Mouse (Mus musculus) liver, embryonic 13.5 days (tissue): ENCODE data around the gene Socs3. TPM values are rescaled to one million over a fixed set of nuclear protein-coding genes. Genes with fewer than 3 reads are reported as not detected.

Experiments used
- ATAC-seq: fragments of 200-750 bp; cut with Nextera tagmentation; 2 replicates; pipeline ENCODE4 v1.8.0; 2017; ENCODE audit warnings: low read depth, mild to moderate bottlenecking, moderate number of reproducible peaks, moderate library complexity
- DNase-seq: peaks from one replicate; pipeline ENCODE4 v3.0.0; 2022
- H3K27ac ChIP-seq: fragments of 300-500 bp; sonication (generic); 2 replicates; pipeline ENCODE4 v1.5.1; 2015; ENCODE audit warnings: moderate library complexity, mild to moderate bottlenecking, inconsistent platforms
- H3K27me3 ChIP-seq: fragments of 300-500 bp; sonication (generic); 2 replicates; pipeline ENCODE4 v1.6.1; 2015; ENCODE audit warnings: mild to moderate bottlenecking, inconsistent platforms
- H3K36me3 ChIP-seq: fragments of 300-500 bp; sonication (generic); 2 replicates; pipeline ENCODE4 v1.6.1; 2015; ENCODE audit warnings: mild to moderate bottlenecking, inconsistent platforms
- H3K4me1 ChIP-seq: fragments of 300-500 bp; sonication (generic); replicated peaks from 2 replicates; pipeline ENCODE4 v1.6.1; 2015; ENCODE audit warnings: inconsistent platforms
- H3K4me2 ChIP-seq: fragments of 300-500 bp; sonication (generic); 2 replicates; pipeline ENCODE4 v1.6.1; 2015; ENCODE audit warnings: inconsistent platforms, mild to moderate bottlenecking, moderate library complexity
- H3K4me3 ChIP-seq: fragments of 300-500 bp; sonication (generic); replicated peaks from 2 replicates; pipeline ENCODE4 v1.5.1; 2015; ENCODE audit warnings: mild to moderate bottlenecking, inconsistent platforms
- H3K9ac ChIP-seq: fragments of 300-500 bp; sonication (generic); 2 replicates; pipeline ENCODE4 v1.6.1; 2015; ENCODE audit warnings: mild to moderate bottlenecking, inconsistent platforms
- H3K9me3 ChIP-seq: fragments of 300-500 bp; sonication (generic); replicated peaks from 2 replicates; pipeline ENCODE4 v1.6.1; 2016; ENCODE audit warnings: inconsistent platforms
- WGBS: fragments of 180-500 bp; shearing (Covaris S2); methylation state at CpG from one replicate; pipeline ENCODE4 v1.1.7; 2015; ENCODE audit not compliant: insufficient replicate concordance; 5-methylcytosine and 5-hydroxymethylcytosine counted together
- polyA plus RNA-seq: library from polyadenylated mRNA; unstranded; fragments of >200 nt; fragmentation: Nextera tagmentation; extraction: Ambion mirVana; gene quantifications from 2 replicates; pipeline ENCODE4 v1.2.1, GENCODE M21; 2015

The Socs3 gene
- polyA plus RNA-seq, 1 experiment from 2014 or later, result 6.7 TPM

DNA sequence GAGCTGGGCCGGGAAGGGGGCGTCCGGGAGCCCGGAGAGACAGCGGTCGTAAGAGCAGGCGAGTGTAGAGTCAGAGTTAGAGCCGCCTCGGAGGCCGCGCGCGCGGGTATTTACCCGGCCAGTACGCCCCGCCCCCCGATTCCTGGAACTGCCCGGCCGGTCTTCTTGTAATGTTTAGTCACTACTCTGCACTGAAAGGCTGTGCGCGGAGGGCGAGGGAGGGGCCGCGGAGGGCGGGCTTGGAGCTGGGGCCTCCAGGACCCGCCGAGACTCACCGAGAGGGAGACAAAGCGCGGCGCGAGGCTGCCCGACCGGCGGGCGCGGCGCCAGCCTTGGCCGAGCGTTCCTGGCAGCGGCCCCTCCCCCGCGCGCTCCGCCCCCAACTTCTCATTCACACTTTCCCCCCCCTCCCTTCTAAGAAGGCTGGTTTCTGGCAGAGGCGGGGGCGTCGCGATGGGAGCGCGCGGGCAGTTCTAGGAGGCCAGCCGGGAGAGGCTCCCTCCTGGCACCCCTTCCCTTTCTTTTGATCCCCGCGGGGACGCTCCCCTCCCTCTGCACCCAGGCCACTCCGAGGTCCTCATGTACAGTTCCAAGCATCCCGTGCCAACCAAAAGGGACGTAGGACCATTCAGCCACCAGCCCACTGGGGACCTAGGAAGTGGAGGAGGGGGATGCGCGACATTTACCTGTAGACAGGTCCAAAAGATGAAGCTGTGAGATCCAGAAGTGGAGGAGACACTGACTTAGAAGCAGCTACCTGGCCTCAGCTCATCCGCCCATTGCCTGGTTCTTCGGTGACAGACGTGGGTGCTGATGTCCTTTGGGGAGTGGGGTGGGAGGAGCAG, 525 bp downstream of the Socs3 start:
- H3K4me1 ChIP-seq, result peaks cover 81% of the 10 kb centered on the region
- peak overlapping the region; percentile 96 for H3K4me2 ChIP-seq
- under 1% methylated on average over 59 of the region's 65 CpGs for WGBS
- peak overlapping the region; percentile 96 for H3K27ac ChIP-seq
- DNase-seq (peak; percentile 95), ATAC-seq (peak; percentile 91)
- no peaks in the 10 kb centered on the region for H3K9me3 ChIP-seq
- H3K27me3 ChIP-seq, result peaks cover 71% of the 10 kb centered on the region
- H3K9ac ChIP-seq, result peak overlapping the region; percentile 85
- H3K36me3 ChIP-seq, result peaks cover 21% of the 10 kb centered on the region
- H3K4me3 ChIP-seq, result peak overlapping the region; percentile 77

DNA sequence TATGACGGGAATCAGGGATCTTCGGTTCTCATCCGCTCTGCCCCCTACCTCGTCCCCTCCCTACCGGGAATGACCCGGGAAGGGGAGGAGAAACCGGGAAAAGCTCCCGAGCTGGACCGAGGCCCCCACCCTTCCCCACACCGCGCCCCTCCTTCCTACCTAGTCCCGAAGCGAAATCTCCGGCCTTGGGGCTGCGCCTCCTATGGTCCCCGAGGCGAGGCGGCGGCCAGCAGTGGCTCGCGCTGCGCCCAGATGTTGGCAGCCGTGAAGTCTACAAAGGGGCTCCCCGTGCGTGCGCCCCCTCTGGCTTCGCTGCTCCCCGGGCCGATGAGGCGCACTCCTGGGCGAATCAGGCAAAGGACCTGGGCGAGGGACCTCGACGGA, 1.1 kb downstream of the Socs3 start:
- Histone ChIP-seq H3K9me3 (no peaks in the 10 kb centered on the region), H3K27ac (peak overlapping the region; percentile 96), H3K4me1 (peaks cover 81% of the 10 kb centered on the region), H3K4me3 (peak overlapping the region; percentile 77), H3K27me3 (peaks cover 71% of the 10 kb centered on the region), H3K9ac (peak overlapping the region; percentile 85), H3K36me3 (peaks cover 21% of the 10 kb centered on the region), H3K4me2 (peak overlapping the region; percentile 96)
- DNase-seq (no peak), ATAC-seq (peak; percentile 52)
- WGBS, result under 1% methylated on average over 34 of the region's 34 CpGs

- peak overlapping the region; percentile 77 for H3K4me3 ChIP-seq
- peaks cover 70% of the 10 kb centered on the region for H3K27me3 ChIP-seq
- H3K9me3 ChIP-seq, result no peaks in the 10 kb centered on the region
- H3K36me3 ChIP-seq, result peaks cover 21% of the 10 kb centered on the region
- no peak for ATAC-seq
- peaks cover 81% of the 10 kb centered on the region for H3K4me1 ChIP-seq
- under 1% methylated on average over 64 of the region's 64 CpGs for WGBS
- peak overlapping the region; percentile 85 for H3K9ac ChIP-seq
- peak overlapping the region; percentile 96 for H3K27ac ChIP-seq
- DNase-seq, result no peak
- peak overlapping the region; percentile 96 for H3K4me2 ChIP-seq
Observed at GRCm38 (mm10) chr11:117968016-117968671, 1.7 kb downstream of the Socs3 start.

DNA sequence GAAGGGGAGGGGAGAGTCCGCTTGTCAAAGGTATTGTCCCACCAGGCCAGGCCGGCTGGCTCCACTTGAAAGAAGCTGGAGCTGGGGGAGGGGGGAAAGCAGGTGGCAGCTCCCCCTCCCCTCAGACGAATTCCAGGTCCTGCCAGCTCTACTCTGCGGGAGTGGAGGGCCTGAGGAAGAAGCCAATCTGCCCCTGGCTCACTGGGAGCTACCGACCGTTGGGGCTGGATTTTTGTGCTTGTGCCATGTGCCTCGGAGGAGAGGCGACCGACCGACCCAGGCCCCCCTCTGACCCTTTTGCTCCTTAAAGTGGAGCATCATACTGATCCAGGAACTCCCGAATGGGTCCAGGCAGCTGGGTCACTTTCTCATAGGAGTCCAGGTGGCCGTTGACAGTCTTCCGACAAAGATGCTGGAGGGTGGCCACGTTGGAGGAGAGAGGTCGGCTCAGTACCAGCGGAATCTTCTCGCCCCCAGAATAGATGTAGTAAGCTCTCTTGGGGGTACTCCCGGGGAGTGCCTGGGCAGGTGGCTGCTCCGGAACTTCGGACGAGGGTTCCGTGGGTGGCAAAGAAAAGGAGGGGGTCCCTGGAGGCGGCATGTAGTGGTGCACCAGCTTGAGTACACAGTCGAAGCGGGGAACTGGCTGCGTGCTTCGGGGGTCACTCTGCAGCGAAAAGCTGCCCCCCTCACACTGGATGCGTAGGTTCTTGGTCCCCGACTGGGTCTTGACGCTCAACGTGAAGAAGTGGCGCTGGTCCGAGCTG, 2.4 kb downstream of the Socs3 start:
- no peaks in the 10 kb centered on the region for H3K9me3 ChIP-seq
- DNase-seq (no peak), ATAC-seq (no peak)
- H3K4me1 ChIP-seq, result peaks cover 82% of the 10 kb centered on the region
- peaks cover 70% of the 10 kb centered on the region for H3K27me3 ChIP-seq
- no peak overlapping the region for H3K27ac ChIP-seq
- peaks cover 21% of the 10 kb centered on the region for H3K36me3 ChIP-seq
- H3K4me3 ChIP-seq, result peak overlapping the region; percentile 77
- WGBS, result 29% methylated on average over 34 of the region's 34 CpGs
- H3K4me2 ChIP-seq, result peak overlapping the region; percentile 96
- peak overlapping the region; percentile 85 for H3K9ac ChIP-seq

- no peak overlapping the region for H3K9ac ChIP-seq
- peak overlapping the region; percentile 77 for H3K4me3 ChIP-seq
- no peak for ATAC-seq
- peaks cover 21% of the 10 kb centered on the region for H3K36me3 ChIP-seq
- DNase-seq, result no peak
- H3K27ac ChIP-seq, result no peak overlapping the region
- H3K4me1 ChIP-seq, result peaks cover 90% of the 10 kb centered on the region
- 69% methylated on average over 7 of the region's 7 CpGs for WGBS
- no peaks in the 10 kb centered on the region for H3K9me3 ChIP-seq
- H3K4me2 ChIP-seq, result peak overlapping the region; percentile 96
- H3K27me3 ChIP-seq, result peaks cover 75% of the 10 kb centered on the region
Observed at GRCm38 (mm10) chr11:117966506-117967100, 3.2 kb downstream of the Socs3 start.

DNA sequence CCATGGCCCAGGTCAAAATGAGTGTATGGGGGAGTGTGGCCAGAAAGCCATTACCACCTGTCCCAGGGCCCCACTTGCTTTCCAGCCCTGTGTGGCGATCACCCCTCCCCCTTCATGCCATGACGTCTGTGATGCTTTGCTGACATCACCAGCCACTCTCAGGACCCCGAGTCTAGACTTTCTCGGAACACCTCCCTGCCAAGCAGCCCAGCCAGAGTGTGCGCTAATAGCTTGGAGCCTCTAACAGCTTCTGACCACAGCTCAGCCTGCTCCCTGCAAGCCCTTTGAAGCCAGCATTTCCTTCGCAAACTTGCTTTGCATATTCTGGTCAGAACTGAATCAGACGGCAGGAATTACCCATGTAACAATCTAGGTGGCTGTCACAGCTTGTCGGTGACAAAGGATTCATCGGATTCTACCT, 4.3 kb downstream of the Socs3 start:
- peaks cover 85% of the 10 kb centered on the region for H3K4me1 ChIP-seq

GRCm38 (mm10) chr11:117965052-117965451, 4.8 kb downstream of the Socs3 start:
- DNase-seq, result no peak
- H3K9me3 ChIP-seq, result no peaks in the 10 kb centered on the region
- peaks cover 80% of the 10 kb centered on the region for H3K4me1 ChIP-seq
- ATAC-seq, result no peak
- H3K9ac ChIP-seq, result no peak overlapping the region
- 43% methylated on average over 7 of the region's 7 CpGs for WGBS
- peaks cover 87% of the 10 kb centered on the region for H3K27me3 ChIP-seq
- 0 out of 2 replicates have a peak overlapping the region, but pooled peaks have one; percentile 2 for H3K4me3 ChIP-seq
- peak overlapping the region; percentile 19; the same call in 1 of the 2 replicates for H3K4me2 ChIP-seq
- H3K27ac ChIP-seq, result no peak overlapping the region
- peaks cover 21% of the 10 kb centered on the region for H3K36me3 ChIP-seq

More for the DNA sequence above, 4.3 kb downstream of the Socs3 start:
- H3K4me3 ChIP-seq, result 0 out of 2 replicates have a peak overlapping the region, but pooled peaks have one; percentile 2
- no peaks in the 10 kb centered on the region for H3K9me3 ChIP-seq
- peak overlapping the region; percentile 23; the same call in 1 of the 2 replicates for H3K4me2 ChIP-seq
- no peak overlapping the region for H3K9ac ChIP-seq
- no peak for ATAC-seq
- H3K36me3 ChIP-seq, result peaks cover 21% of the 10 kb centered on the region
- no peak for DNase-seq
- WGBS, result 29% methylated on average over 9 of the region's 9 CpGs
- H3K27me3 ChIP-seq, result peaks cover 84% of the 10 kb centered on the region
- H3K27ac ChIP-seq, result no peak overlapping the region

GRCm38 (mm10) chr11:117964294-117964693, 5.6 kb downstream of the Socs3 start:
- Histone ChIP-seq H3K27me3 (peaks cover 94% of the 10 kb centered on the region), H3K4me3 (peak overlapping the region; percentile 48; the same call in 1 of the 2 replicates), H3K9me3 (no peaks in the 10 kb centered on the region), H3K4me2 (peak overlapping the region; percentile 80), H3K36me3 (peaks cover 21% of the 10 kb centered on the region), H3K9ac (peak overlapping the region; percentile 62), H3K4me1 (peaks cover 72% of the 10 kb centered on the region), H3K27ac (peak overlapping the region; percentile 47; the same call in 1 of the 2 replicates)
- ATAC-seq, result no peak
- 40% methylated on average over 1 of the region's 1 CpGs for WGBS
- no peak for DNase-seq

- Histone ChIP-seq H3K27ac (peak overlapping the region; percentile 47; the same call in 1 of the 2 replicates), H3K9me3 (no peaks in the 10 kb centered on the region), H3K4me2 (peak overlapping the region; percentile 80), H3K9ac (peak overlapping the region; percentile 62), H3K4me3 (peak overlapping the region; percentile 48), H3K36me3 (peaks cover 21% of the 10 kb centered on the region), H3K4me1 (peaks cover 71% of the 10 kb centered on the region), H3K27me3 (peaks cover 97% of the 10 kb centered on the region)
- 3% methylated on average over 9 of the region's 9 CpGs for WGBS
- ATAC-seq (no peak), DNase-seq (no peak)
Observed at GRCm38 (mm10) chr11:117963872-117964271, 6.0 kb downstream of the Socs3 start.

DNA sequence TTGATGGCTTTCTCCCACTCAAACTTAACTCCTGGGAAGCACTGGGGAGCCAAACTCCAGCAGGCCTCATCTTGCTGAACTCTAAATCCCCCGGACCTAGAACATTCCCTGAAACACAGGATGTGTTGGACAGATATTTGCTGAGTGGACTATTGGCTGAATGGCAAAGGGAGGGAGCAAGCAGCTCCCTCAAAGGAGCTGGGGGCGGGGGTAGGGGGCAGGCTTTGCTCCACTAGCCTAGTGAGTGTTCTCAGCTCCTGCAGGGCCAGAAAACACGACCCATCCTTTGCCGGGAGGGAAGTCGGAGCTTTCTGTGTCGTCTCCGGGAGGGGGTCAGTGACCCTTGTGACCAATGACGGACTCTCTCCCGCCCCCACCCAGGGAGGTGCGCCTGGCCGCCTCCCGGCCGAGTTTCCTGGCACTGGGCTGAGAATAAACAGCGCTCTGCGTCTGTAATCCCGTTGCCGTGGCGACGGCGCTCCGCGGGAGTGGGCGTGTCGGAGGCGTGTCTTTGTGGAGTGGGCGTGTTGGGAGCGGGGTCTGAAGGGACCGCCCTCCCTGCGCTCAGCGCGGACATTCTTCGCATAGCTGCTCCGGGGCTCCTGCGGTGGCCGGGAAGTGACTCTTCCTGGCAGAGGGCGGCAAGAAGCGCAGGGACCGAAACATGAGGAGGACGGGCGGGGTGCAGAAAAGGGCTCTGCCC, 6.6 kb downstream of the Socs3 start:
- ATAC-seq, result peak; percentile 85
- Histone ChIP-seq H3K4me2 (peak overlapping the region; percentile 80), H3K9me3 (no peaks in the 10 kb centered on the region), H3K4me1 (peaks cover 65% of the 10 kb centered on the region), H3K4me3 (peak overlapping the region; percentile 48), H3K36me3 (peaks cover 21% of the 10 kb centered on the region), H3K9ac (peak overlapping the region; percentile 62), H3K27me3 (peaks cover 97% of the 10 kb centered on the region), H3K27ac (peak overlapping the region; percentile 76)
- peak; percentile 92 for DNase-seq
- 1% methylated on average over 40 of the region's 40 CpGs for WGBS
